Mouse (Mus musculus) cortical plate, adult 2 months (tissue): ENCODE measurements at regions not wholly inside any gene's neighbourhood (a gene's known extent, or its start where the extent isn't known, plus 50 kb on each side); places are given as distances from the start of the nearest gene placed in this dataset.

Experiments used
- CTCF ChIP-seq: fragments of 200-500 bp; IDR thresholded peaks from 2 replicates; pipeline ENCODE4 v1.5.1; 2011; ENCODE audit warnings: mild to moderate bottlenecking, control low read depth, low read length; ENCODE audit not compliant: insufficient read depth; ENCODE audit errors: extremely low read depth
- POLR2A ChIP-seq: fragments of 200-500 bp; IDR thresholded peaks from 2 replicates; pipeline ENCODE4 v1.6.1; 2011; ENCODE audit warnings: mild to moderate bottlenecking, low read length, control low read depth; ENCODE audit not compliant: insufficient read depth; ENCODE audit errors: extremely low read depth

DNA sequence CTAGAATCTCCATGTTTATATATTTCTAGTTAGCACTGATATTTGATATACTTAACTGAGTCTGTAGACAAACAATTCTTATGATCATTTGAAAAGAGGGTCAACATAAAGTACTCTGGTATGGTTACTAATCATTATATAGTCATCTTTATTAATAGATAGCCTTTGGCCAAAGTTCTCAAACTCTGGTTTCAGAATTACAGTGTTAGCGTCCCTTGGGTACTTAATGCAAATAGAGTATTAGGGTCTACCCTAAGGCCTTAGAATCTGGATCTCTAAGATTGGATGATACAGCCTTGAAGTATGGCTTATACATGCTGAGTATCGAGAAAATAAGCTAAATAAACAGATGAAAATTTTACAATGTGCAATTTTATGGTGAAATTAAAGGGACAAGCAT, 275.0 kb upstream of the Kcnh7 start:
- TF ChIP-seq POLR2A (no peak), CTCF (no peak)
